In genomic region chr10:110944175-110944574, GRCm38 (mm10) we compare ENCODE assay signal across 34 mouse cellular contexts.
"Had no signal": no experiment of that assay in that cellular context is flagged by ENCODE, and none has a peak within 500 bp of the region (broad histone marks: within the 10 kb centered on the region; RNA-seq: fewer than 3 reads in every experiment).

No protein-coding gene starts in this region.

- H3K9me3 ChIP-seq: heart, embryonic 10.5 days; heart, embryonic 12.5 days; heart, embryonic 13.5 days; heart, embryonic 15.5 days; hindbrain, embryonic 10.5 days; hindbrain, embryonic 12.5 days; hindbrain, embryonic 13.5 days; hindbrain, embryonic 15.5 days; intestine, embryonic 15.5 days; kidney, embryonic 15.5 days had no signal

- DNase-seq: heart, adult 2 months; heart, postnatal 14 days; heart, postnatal 36 days; heart, postnatal 4 days; kidney, adult 11 months; kidney, adult 18-20 months; kidney, adult 2 months; kidney, adult 8-10 months; kidney, adult 9 months; kidney, postnatal 10 days; kidney, postnatal 14 days; kidney, postnatal 25 days; kidney, postnatal 36 days; kidney, postnatal 4 days; layer of hippocampus, adult 9-11 months; layer of hippocampus, postnatal 36 days had no signal

- H3K4me1 ChIP-seq: hindbrain, embryonic 10.5 days; hindbrain, embryonic 12.5 days; hindbrain, embryonic 13.5 days; hindbrain, embryonic 15.5 days; intestine, embryonic 15.5 days had no signal

- H3K27ac ChIP-seq: heart, adult 2 months; heart, embryonic 10.5 days; heart, embryonic 15.5 days; hindbrain, embryonic 10.5 days; hindbrain, embryonic 12.5 days; hindbrain, embryonic 13.5 days; hindbrain, embryonic 14.5 days; hindbrain, embryonic 15.5 days; hindbrain, postnatal 0 days; intestine, embryonic 15.5 days; kidney, embryonic 15.5 days; kidney, postnatal 0 days; layer of hippocampus, adult 2 months had no signal

- H3K4me2 ChIP-seq: heart, embryonic 11.5 days; heart, embryonic 12.5 days; heart, embryonic 13.5 days; heart, embryonic 15.5 days; hindbrain, embryonic 12.5 days; hindbrain, embryonic 13.5 days; hindbrain, embryonic 14.5 days; hindbrain, embryonic 15.5 days; intestine, embryonic 15.5 days; kidney, embryonic 15.5 days had no signal

- H3K27me3 ChIP-seq: heart, embryonic 12.5 days; heart, embryonic 13.5 days; heart, embryonic 15.5 days; hindbrain, embryonic 12.5 days; hindbrain, embryonic 13.5 days; hindbrain, embryonic 15.5 days; intestine, embryonic 15.5 days; kidney, embryonic 15.5 days had no signal

- ATAC-seq: hindbrain, embryonic 16.5 days; hindbrain, postnatal 0 days; inflammation-experienced regulatory T-cells, adult 6 months; intestine, embryonic 15.5 days; intestine, embryonic 16.5 days had no signal

- H3K4me3 ChIP-seq: heart, adult 2 months; heart, embryonic 10.5 days; heart, embryonic 12.5 days; heart, embryonic 13.5 days; heart, embryonic 15.5 days; hindbrain, embryonic 10.5 days; hindbrain, embryonic 12.5 days; hindbrain, embryonic 13.5 days; hindbrain, embryonic 15.5 days; intestine, embryonic 15.5 days; kidney, embryonic 15.5 days; layer of hippocampus, adult 2 months had no signal

- H3K9ac ChIP-seq: heart, embryonic 12.5 days; heart, embryonic 13.5 days; heart, embryonic 15.5 days; hindbrain, embryonic 12.5 days; hindbrain, embryonic 13.5 days; hindbrain, embryonic 14.5 days; hindbrain, embryonic 15.5 days; intestine, embryonic 15.5 days; kidney, embryonic 15.5 days had no signal
